Mouse (Mus musculus) hindbrain, embryonic 10.5 days (tissue): ENCODE results near the gene Lgals9. TPM values are rescaled to one million over a fixed set of nuclear protein-coding genes. Genes with fewer than 3 reads are reported as not detected.

Experiments
- DNase-seq: peaks from one replicate; pipeline ENCODE4 v3.0.0-alpha.2; 2017; ENCODE audit warnings: low spot score
- H3K27ac ChIP-seq: fragments of 300-500 bp; sonication (generic); 2 replicates; pipeline ENCODE4 v1.5.1; 2016; ENCODE audit warnings: mild to moderate bottlenecking, moderate library complexity
- H3K27me3 ChIP-seq: fragments of 300-500 bp; sonication (generic); 2 replicates; pipeline ENCODE4 v1.6.1; 2016; ENCODE audit warnings: mild to moderate bottlenecking; ENCODE audit not compliant: poor library complexity, insufficient read depth, severe bottlenecking
- H3K36me3 ChIP-seq: fragments of 300-500 bp; sonication (generic); 2 replicates; pipeline ENCODE4 v1.6.1; 2016; ENCODE audit warnings: mild to moderate bottlenecking, moderate library complexity
- H3K4me1 ChIP-seq: fragments of 300-500 bp; sonication (generic); replicated peaks from 2 replicates; pipeline ENCODE4 v1.6.1; 2016; ENCODE audit warnings: mild to moderate bottlenecking
- H3K4me3 ChIP-seq: fragments of 300-500 bp; sonication (generic); 2 replicates; pipeline ENCODE4 v1.5.1; 2016; ENCODE audit warnings: mild to moderate bottlenecking, moderate library complexity
- H3K9me3 ChIP-seq: fragments of 300-500 bp; sonication (generic); 2 replicates; pipeline ENCODE4 v1.6.1; 2016; ENCODE audit warnings: mild to moderate bottlenecking, moderate library complexity
- WGBS: fragments of 180-500 bp; shearing (Covaris S2); methylation state at CpG from one replicate; pipeline ENCODE4 v1.1.7; 2016; 5-methylcytosine and 5-hydroxymethylcytosine counted together
- polyA plus RNA-seq: library from polyadenylated mRNA; unstranded; fragments of >200 nt; fragmentation: Nextera tagmentation; extraction: Ambion mirVana; gene quantifications from 2 replicates; pipeline ENCODE4 v1.2.1, GENCODE M21; 2016

Gene Lgals9
- polyA plus RNA-seq, 1 experiment from 2014 or later: 5.7 TPM

DNA sequence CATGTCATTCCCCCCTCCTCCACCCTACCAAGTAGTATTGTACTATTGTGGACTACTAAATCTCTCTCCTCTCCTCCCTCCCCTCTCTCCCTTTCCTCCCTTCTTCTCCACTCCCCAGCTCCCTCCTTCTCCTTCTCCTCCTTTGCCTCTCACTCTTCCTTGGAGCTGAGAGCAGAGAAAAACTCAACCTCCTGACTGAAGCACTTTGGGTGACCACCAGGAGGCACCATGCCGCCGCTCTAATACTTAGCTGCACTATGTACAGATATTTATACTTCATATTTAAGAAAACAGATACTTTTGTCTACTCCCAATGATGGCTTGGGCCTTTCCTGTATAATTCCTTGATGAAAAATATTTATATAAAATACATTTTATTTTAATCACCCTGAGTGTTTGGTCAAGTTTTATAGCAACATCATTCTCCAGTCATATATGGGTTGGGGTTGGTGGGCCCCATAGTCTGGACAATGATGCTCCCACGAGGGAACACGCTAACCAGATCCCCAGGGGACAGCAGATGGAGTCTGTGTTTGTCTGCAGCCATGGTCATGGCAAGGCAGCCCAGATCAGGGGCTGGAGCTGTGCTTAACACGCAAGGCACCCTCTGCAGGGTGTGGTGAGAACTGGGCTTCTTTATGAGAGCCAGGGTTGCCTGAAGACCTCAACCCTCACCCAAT lies 24.8 kb downstream of the Lgals9 start:
- no peak for DNase-seq
- Histone ChIP-seq H3K4me3 (no peak overlapping the region), H3K27me3 (peaks cover 11% of the 10 kb centered on the region; the same call in 1 of the 2 replicates), H3K27ac (no peak overlapping the region), H3K4me1 (no peaks in the 10 kb centered on the region), H3K36me3 (no peaks in the 10 kb centered on the region), H3K9me3 (no peaks in the 10 kb centered on the region)
- whole genome bisulfite sequencing: 70% methylated on average over 5 of the region's 5 CpGs

DNA sequence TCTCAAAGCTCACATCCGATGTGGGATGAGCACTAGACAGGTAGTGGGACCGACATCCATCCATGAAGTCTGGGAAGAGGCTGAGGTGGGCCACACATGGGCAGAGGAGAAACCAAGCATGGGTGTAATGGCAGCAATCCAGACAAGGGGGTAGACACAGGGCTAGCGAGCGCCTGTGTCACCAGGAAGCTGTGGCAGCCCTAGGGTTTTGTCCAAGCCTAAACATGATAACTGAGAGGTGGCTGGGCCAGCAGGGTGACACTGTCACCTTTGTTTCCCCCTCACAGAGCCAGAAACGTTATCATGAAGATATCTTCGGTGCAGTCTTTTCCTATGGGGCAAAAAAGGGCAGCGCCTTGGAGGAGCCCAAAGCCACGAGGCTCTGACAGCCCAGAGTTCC lies 25.4 kb downstream of the Lgals9 start:
- DNase-seq: no peak
- no peaks in the 10 kb centered on the region for H3K9me3 ChIP-seq
- H3K36me3 ChIP-seq: no peaks in the 10 kb centered on the region
- 68% methylated on average over 8 of the region's 8 CpGs for WGBS
- no peak overlapping the region for H3K4me3 ChIP-seq
- no peak overlapping the region for H3K27ac ChIP-seq
- H3K27me3 ChIP-seq: peaks cover 13% of the 10 kb centered on the region
- no peaks in the 10 kb centered on the region for H3K4me1 ChIP-seq

DNA sequence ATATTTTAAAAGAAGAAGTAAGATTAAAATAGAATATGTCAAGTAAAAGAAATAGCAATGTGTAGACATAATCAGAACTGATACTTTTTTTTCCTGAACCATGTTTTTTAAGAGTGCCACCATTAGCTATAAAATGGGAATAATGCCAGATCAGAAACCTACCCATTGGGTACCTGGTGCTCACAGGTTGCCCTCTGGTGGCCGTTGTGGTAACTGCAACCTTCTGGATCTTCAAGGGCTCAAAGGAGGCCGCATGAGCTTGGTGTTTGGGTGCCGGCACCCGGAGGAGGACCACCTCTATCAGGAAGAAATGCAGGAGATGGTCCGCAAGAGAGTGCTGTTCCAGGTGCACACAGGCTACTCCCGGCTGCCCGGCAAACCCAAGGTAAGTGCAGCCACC lies 28.5 kb downstream of the Lgals9 start:
- H3K4me1 ChIP-seq: peaks cover 4% of the 10 kb centered on the region
- H3K27ac ChIP-seq: no peak overlapping the region
- peaks cover 39% of the 10 kb centered on the region for H3K27me3 ChIP-seq
- no peaks in the 10 kb centered on the region for H3K9me3 ChIP-seq
- peak; percentile 75 for DNase-seq
- no peaks in the 10 kb centered on the region for H3K36me3 ChIP-seq
- H3K4me3 ChIP-seq: no peak overlapping the region
- 10% methylated on average over 7 of the region's 7 CpGs for WGBS

DNA sequence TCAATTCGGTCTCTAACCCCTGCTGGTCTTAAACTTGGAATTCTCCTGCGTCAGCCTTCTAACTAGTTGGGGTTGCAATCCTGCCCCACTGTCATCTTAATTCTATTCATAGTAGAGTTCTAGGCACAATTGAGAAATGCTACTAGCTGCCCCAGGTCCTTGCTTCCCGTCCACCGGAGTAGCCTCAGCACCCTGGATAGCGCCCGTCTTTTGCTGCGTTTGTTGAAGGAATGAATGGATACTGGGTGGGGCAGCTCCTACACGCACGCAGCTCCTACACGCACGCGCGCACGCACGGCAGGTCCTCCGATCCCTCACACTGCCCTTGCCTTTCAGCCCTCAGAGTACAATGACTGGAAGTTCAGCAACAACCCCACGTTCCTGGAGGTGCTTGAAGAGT lies 32.3 kb downstream of the Lgals9 start:
- 8% methylated on average over 17 of the region's 17 CpGs for WGBS
- peak overlapping the region; percentile 30; the same call in 1 of the 2 replicates for H3K4me3 ChIP-seq

DNA sequence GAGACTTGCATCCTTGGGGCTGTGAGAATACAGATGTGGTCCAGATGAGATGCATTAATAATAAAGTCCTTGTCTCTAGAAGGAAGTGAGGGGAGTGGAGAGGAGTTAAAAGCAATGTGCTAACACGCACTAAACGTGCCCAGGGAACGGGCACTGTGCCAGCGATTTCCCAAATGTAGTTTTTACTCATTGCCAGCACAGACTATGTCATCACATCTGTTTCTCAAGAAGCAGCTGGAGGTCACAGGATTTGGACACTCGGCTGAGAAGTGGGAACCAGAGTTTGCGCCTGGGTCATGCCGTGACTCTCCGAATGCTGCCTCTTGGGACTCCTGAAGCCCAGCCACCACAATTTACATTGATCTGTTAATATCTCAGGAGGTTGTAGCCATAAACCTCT lies 34.4 kb downstream of the Lgals9 start:
- DNase-seq: no peak
- Histone ChIP-seq H3K4me3 (no peak overlapping the region), H3K4me1 (peaks cover 4% of the 10 kb centered on the region), H3K27me3 (peaks cover 36% of the 10 kb centered on the region), H3K9me3 (no peaks in the 10 kb centered on the region), H3K27ac (no peak overlapping the region), H3K36me3 (no peaks in the 10 kb centered on the region)
- WGBS: 91% methylated on average over 8 of the region's 8 CpGs

More for the DNA sequence above, 32.3 kb downstream of the Lgals9 start:
- peak; percentile 55 for DNase-seq
- Histone ChIP-seq H3K4me1 (peaks cover 4% of the 10 kb centered on the region), H3K36me3 (no peaks in the 10 kb centered on the region), H3K9me3 (no peaks in the 10 kb centered on the region), H3K27ac (no peak overlapping the region), H3K27me3 (peaks cover 47% of the 10 kb centered on the region)

DNA sequence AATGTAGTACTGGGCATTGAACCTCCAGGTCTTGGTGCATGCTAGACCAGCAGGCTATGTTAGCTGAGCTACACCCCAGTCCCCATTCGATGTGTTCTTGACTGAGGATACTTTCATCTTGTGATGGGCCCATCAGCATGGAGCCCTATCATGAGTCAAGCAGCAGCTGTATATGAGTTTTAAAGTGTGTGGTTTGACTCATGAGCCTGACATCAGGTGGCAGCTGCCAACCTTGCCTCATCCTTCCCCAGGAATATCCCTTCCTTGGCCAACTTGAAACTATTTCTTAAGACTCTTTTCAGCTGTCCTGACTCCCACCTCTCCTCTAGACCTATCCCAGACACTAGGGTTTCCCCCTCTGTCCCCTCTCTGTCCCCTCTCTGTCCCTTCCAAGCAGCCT lies 41.7 kb downstream of the Lgals9 start:
- H3K27me3 ChIP-seq: no peaks in the 10 kb centered on the region
- WGBS: 93% methylated on average over 1 of the region's 1 CpGs
- no peaks in the 10 kb centered on the region for H3K9me3 ChIP-seq
- no peak overlapping the region for H3K27ac ChIP-seq
- H3K4me1 ChIP-seq: 0 out of 2 replicates have a peak, but pooled peaks cover 2% of the 10 kb centered on the region
- no peak for DNase-seq
- H3K36me3 ChIP-seq: no peaks in the 10 kb centered on the region
- no peak overlapping the region for H3K4me3 ChIP-seq

DNA sequence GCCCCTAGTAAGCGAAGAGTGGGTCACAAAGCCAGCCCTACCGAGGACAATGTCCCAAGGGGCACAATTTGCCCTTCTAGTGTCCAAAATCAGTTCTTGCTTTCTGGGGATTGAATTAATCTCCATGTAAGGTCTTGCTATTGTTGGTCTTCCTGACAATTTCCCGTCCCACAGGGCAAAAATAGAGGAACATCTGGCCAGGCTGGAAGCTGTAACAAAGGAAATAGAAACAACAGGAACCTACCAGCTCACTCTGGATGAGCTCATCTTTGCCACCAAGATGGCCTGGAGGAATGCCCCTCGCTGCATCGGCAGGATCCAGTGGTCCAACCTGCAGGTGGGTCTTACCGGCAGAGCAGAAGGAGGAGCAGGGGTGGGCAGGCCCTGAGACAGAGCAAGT lies 49.6 kb downstream of the Lgals9 start:
- WGBS: 81% methylated on average over 6 of the region's 6 CpGs
- Histone ChIP-seq H3K27ac (0 out of 2 replicates have a peak overlapping the region, but pooled peaks have one; percentile 35), H3K4me1 (peaks cover 19% of the 10 kb centered on the region; the same call in 1 of the 2 replicates), H3K9me3 (no peaks in the 10 kb centered on the region), H3K27me3 (no peaks in the 10 kb centered on the region), H3K36me3 (no peaks in the 10 kb centered on the region), H3K4me3 (no peak overlapping the region)
- no peak for DNase-seq

DNA sequence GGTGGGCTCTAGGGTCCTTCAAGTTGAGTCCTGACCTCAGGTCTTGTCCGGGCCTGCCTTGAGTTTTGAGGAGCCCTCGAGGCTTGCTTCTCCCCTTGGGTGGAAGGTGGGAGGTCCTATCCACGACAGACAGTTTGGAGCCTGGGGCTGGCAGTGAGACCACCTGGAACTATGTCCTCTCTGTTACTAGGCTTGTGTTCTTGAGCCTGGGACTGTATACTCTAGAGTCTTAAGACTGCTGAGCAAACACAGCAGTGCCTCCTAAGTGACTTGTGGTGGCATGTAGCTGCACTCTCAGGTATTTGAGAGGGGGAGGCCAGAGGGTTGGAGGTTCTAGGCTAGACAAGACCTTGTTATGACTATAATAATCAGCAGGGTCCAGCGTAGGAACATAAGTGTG lies 50.0 kb downstream of the Lgals9 start:
- Histone ChIP-seq H3K4me3 (no peak overlapping the region), H3K4me1 (peaks cover 18% of the 10 kb centered on the region; the same call in 1 of the 2 replicates), H3K27ac (0 out of 2 replicates have a peak overlapping the region, but pooled peaks have one; percentile 12), H3K36me3 (no peaks in the 10 kb centered on the region), H3K9me3 (no peaks in the 10 kb centered on the region), H3K27me3 (no peaks in the 10 kb centered on the region)
- 77% methylated on average over 4 of the region's 4 CpGs for WGBS
- DNase-seq: no peak

DNA sequence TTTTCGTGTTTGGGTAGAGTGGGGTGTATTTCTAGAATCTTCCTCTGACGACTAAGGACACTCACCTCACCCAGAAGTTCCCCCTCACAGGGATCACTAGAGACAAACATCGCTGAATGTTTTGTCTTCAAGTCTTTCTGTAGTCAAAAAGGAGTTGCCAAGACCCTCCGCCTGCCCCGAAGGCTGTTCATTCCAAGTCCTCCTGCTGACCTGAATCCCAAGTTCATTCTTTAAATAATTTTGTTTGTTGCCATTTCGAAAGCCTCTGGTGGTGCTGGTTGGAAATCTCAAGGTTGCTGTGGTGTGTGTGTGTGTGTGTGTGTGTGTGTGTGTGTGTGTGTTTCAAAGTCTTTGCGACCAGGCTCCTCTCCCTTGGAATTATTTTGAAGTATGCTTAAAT lies 50.4 kb downstream of the Lgals9 start:
- Histone ChIP-seq H3K27me3 (no peaks in the 10 kb centered on the region), H3K4me1 (peaks cover 18% of the 10 kb centered on the region; the same call in 1 of the 2 replicates), H3K4me3 (no peak overlapping the region), H3K27ac (no peak overlapping the region), H3K9me3 (no peaks in the 10 kb centered on the region), H3K36me3 (no peaks in the 10 kb centered on the region)
- no peak for DNase-seq
- WGBS: 86% methylated on average over 7 of the region's 7 CpGs

DNA sequence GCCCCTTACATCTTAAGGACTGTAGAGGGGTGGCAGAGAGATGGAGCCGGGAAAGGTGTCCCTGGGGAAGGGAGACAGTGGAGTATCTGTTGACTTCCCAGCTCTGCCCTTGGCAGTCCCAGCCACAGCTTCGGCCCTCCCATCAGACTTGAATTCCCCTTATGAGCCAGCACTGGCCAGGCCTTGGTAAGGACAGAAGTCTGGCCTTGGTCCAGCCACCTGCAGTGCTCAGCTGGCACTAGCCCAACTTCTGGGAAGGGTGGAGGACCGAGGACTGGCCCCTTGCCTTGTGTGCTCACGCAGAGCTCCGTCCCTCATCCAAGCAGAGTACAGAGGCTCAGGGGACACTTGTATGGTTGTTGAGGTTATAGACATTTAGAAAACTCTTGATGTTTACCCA lies 55.4 kb downstream of the Lgals9 start:
- H3K27me3 ChIP-seq: peaks cover 34% of the 10 kb centered on the region
- H3K36me3 ChIP-seq: no peaks in the 10 kb centered on the region
- H3K4me3 ChIP-seq: no peak overlapping the region
- peaks cover 23% of the 10 kb centered on the region for H3K4me1 ChIP-seq
- DNase-seq: no peak
- no peaks in the 10 kb centered on the region for H3K9me3 ChIP-seq
- H3K27ac ChIP-seq: no peak overlapping the region
- 90% methylated on average over 5 of the region's 5 CpGs for WGBS

DNA sequence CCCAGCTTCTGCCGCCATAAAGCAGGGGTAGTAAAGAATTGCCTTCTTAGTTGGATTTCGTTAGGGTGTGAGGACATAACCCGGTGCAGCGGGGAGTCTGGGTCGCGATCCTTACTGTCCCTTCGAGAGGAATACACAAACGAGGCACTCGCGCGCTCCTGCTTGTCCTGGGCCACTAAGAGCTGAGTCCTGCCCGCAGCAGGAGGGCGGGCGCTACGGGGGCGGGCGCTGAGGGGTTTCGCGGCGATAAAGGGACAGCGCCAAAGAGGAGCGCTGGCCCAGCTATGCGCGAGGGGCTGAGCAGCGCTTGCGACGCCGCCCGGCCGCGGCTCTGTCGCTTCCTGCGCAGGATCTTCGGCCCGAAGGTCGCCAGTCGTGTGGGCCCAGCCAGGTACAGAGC lies 59.8 kb downstream of the Lgals9 start:
- under 1% methylated on average over 37 of the region's 37 CpGs for WGBS
- no peaks in the 10 kb centered on the region for H3K36me3 ChIP-seq
- peak; percentile 54 for DNase-seq
- H3K27ac ChIP-seq: peak overlapping the region; percentile 53; the same call in 1 of the 2 replicates
- H3K4me3 ChIP-seq: peak overlapping the region; percentile 54
- peaks cover 21% of the 10 kb centered on the region for H3K4me1 ChIP-seq
- peaks cover 62% of the 10 kb centered on the region for H3K27me3 ChIP-seq
- H3K9me3 ChIP-seq: no peaks in the 10 kb centered on the region

DNA sequence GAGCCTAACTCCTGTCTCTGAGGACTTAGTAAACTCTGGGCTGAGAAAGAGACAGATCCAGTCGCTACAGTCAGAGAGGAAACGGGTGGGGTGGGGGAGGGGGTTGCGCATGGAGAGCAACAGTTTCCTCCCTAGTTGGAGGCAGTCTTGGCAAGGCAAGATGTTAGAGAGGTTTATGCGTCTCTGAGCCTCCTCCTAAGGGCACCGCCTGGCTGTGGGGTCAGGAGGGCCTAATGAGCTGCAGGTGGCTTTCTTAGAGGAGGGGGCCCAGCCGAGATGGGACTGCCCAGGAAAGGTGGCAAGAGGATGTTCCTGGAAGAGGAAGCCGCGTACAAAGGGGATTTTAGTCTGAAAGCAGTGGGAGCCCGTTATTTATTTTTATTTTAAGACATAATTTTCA lies 60.6 kb downstream of the Lgals9 start:
- no peak overlapping the region for H3K27ac ChIP-seq
- 13% methylated on average over 9 of the region's 9 CpGs for WGBS
- DNase-seq: peak; percentile 26
- H3K36me3 ChIP-seq: no peaks in the 10 kb centered on the region
- peaks cover 62% of the 10 kb centered on the region for H3K27me3 ChIP-seq
- peaks cover 21% of the 10 kb centered on the region for H3K4me1 ChIP-seq
- no peak overlapping the region for H3K4me3 ChIP-seq
- H3K9me3 ChIP-seq: no peaks in the 10 kb centered on the region

DNA sequence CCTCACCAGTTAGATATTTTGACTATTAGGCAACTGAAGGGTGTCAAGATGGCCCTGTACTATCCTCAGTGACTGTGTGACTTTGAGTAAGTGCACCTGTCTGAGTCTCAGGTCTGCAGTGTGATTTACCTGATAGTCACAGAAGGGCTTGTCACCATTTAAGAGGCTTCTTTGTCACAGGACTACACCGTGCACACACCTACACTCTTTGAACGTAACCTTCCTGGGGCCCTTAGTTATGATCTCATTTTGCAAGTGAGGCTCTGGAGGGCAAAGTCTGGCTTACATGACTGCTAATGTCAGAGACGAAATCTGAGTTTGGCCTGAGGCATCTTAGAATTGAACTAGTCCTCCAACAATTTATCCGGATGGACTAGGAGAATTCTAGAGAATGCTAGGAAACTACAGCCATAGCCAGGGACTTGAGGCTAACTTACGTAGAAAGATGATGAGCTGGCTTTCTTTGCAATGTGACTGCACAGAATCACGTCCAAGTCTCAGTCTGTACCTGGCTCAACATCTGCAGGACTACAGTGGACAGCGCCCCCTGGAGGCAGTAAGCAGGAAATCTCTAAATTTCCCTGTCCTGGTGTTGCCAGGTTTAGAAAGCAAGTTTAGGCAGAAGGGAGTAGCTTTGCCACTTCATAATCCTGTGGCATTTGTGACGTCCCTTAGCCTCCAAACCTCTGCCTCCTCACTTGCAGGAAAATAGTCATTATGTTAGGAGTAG lies 61.9 kb downstream of the Lgals9 start:
- 44% methylated on average over 8 of the region's 8 CpGs for WGBS
- Histone ChIP-seq H3K4me3 (no peak overlapping the region), H3K27me3 (peaks cover 57% of the 10 kb centered on the region), H3K4me1 (peaks cover 21% of the 10 kb centered on the region), H3K27ac (no peak overlapping the region), H3K36me3 (no peaks in the 10 kb centered on the region), H3K9me3 (no peaks in the 10 kb centered on the region)
- DNase-seq: peak; percentile 47
